Mouse (Mus musculus): Measurements from ENCODE around the gene Opcml. TPM values are rescaled to one million over a fixed set of nuclear protein-coding genes. Genes with fewer than 3 reads are reported as not detected.

The Opcml gene
- polyA plus RNA-seq, 1 experiment from 2014 or later: 1.8 TPM

DNA sequence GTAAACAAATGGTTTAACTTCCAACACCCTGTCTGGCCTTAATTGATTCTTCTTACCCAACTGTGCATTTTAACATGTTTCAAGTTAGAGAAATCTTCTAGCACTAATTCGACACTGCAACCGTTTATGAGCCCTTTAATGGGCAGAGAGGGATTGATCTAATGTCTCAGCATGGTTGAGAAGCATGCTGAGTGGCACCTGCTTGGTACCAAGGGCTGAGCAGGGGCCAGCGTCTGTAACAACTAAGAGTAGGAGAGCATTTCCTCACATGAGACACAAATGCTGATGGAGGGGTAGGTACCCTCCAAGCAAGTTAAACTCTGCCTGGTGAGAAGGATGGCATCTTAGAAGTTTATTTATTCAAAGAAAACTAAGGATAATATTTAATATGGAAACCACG lies 699.3 kb downstream of the Opcml start:
- Histone ChIP-seq H3K9ac (no peak overlapping the region), H3K4me2 (no peak overlapping the region), H3K4me1 (no peaks in the 10 kb centered on the region), H3K27ac (replicated peaks) (no peak overlapping the region), H3K4me3 (no peak overlapping the region), H3K27me3 (replicated peaks) (no peaks in the 10 kb centered on the region), H3K9me3 (no peaks in the 10 kb centered on the region), H3K36me3 (no peaks in the 10 kb centered on the region)
- ATAC-seq (ENCODE audit: extremely low read depth, insufficient number of reproducible peaks, low FRiP score, low TSS enrichment): no peak
- WGBS: 71% methylated on average over 4 of the region's 4 CpGs

DNA sequence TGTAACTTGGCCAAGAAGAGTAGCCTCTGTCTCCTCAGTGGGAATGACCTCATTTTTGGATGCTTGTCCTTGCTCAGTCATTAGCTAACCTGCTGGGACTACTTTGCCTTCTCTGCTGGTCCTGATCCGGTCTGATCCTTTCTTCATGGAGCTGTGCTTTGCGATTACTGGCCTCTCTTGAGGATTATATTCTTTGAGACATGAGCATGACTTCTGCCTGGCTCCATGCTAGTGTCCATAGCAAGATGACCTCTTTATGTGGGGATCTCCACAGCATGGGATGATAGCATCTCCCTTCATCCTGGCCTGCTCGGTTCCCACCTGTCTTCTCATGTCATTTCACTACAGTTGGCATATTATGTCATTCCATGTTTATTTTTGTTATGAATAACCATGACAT lies 699.8 kb downstream of the Opcml start:
- Histone ChIP-seq H3K9me3 (no peaks in the 10 kb centered on the region), H3K27me3 (replicated peaks) (no peaks in the 10 kb centered on the region), H3K4me3 (no peak overlapping the region), H3K9ac (no peak overlapping the region), H3K36me3 (no peaks in the 10 kb centered on the region), H3K4me2 (no peak overlapping the region), H3K4me1 (no peaks in the 10 kb centered on the region), H3K27ac (replicated peaks) (no peak overlapping the region)
- no peak for ATAC-seq (ENCODE audit: extremely low read depth, insufficient number of reproducible peaks, low FRiP score, low TSS enrichment)
- WGBS: 84% methylated on average over 3 of the region's 3 CpGs

DNA sequence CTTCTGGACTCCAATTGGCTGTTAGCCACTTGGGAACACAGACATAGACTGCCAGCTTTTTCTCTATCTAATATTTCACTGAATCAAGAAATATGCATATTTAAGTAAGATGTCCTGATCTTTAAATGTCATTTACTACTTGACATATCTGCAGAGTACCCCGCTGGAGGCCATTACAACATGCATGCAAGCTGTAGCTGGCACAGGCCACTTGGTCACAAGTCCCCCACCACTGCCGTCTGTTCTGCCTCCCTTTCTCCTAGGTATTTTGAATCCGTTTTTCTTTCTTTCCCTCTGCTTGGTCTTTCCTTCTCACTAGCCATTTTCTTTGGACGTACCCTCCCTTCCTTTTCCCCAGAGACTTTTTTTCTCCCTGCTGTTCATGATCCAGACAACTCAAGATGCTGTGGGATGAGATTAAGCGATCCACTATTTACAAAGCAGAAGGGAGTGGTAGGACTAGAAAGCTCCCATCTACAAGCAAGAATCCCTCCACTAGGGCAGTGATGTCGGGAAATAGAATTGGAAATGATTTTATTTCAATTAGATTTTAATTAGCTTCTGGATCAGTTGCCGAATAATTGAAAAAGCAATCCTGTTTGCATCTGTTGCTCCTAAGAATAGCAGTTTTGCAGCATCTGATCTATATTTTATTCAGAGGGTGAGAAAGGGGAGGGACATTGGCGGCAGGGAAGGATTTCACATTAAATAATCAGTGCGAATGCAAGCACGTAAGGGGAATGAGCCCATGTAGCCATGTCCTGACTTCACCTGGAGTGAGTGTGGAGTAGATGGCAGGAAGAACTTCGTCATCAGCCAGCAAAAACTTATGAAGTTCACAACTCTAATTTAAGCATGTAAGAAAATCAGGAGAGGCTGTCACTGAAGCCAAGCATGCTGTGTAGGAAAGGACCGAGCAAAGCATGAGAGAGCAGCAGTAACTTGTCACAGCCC lies 709.5 kb downstream of the Opcml start:
- WGBS: 65% methylated on average over 12 of the region's 12 CpGs
- Histone ChIP-seq H3K4me1 (no peaks in the 10 kb centered on the region), H3K9ac (no peak overlapping the region), H3K27ac (replicated peaks) (no peak overlapping the region), H3K27me3 (replicated peaks) (no peaks in the 10 kb centered on the region), H3K36me3 (no peaks in the 10 kb centered on the region), H3K4me3 (no peak overlapping the region), H3K4me2 (no peak overlapping the region), H3K9me3 (no peaks in the 10 kb centered on the region)
- ATAC-seq (ENCODE audit: extremely low read depth, insufficient number of reproducible peaks, low FRiP score, low TSS enrichment): no peak

DNA sequence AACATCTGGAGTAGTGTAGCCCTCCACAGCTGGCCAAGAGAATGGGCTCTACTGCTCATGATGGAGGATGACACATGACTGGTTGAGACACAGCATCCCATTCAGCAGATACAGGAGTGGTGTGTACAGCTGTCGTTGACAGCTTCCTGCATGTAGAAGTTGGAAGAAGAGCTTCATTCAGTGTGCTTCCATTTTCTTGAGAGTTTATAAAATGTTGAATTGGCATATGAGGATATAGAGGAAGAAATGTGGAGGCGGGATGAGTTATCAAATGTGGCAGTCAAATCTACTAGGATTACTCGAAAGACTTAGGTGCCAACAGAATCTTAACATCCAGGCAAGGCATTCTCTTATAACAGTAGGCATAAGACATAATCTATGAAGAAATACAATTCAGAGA lies 723.3 kb downstream of the Opcml start:
- Histone ChIP-seq H3K4me3 (no peak overlapping the region), H3K27me3 (replicated peaks) (no peaks in the 10 kb centered on the region), H3K4me1 (no peaks in the 10 kb centered on the region), H3K9me3 (no peaks in the 10 kb centered on the region), H3K36me3 (no peaks in the 10 kb centered on the region), H3K4me2 (no peak overlapping the region), H3K27ac (replicated peaks) (no peak overlapping the region), H3K9ac (no peak overlapping the region)
- WGBS: 81% methylated on average over 3 of the region's 3 CpGs
- ATAC-seq (ENCODE audit: extremely low read depth, insufficient number of reproducible peaks, low FRiP score, low TSS enrichment): no peak

DNA sequence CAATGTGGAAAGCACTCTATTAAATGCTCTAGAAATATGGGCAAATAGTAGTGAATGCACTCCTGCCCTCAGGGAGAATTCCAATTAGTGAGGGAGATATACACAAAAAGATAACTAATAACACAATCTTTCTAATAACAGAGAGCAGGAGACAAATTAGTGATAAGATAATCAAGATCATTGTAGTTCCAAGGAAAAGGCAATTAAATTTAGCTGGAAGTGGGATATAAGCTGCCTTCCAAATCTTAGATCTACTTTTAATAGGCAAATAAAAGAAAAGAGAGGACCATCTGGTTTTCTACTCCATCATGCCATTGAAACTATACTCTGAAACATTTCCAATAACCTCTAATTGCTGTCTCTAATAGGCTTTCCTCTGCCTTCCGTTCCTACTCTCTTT lies 742.6 kb downstream of the Opcml start:
- Histone ChIP-seq H3K9me3 (no peaks in the 10 kb centered on the region), H3K27me3 (replicated peaks) (no peaks in the 10 kb centered on the region), H3K4me1 (0 out of 2 replicates have a peak, but pooled peaks cover 9% of the 10 kb centered on the region), H3K9ac (no peak overlapping the region), H3K36me3 (no peaks in the 10 kb centered on the region), H3K4me2 (no peak overlapping the region), H3K4me3 (no peak overlapping the region), H3K27ac (replicated peaks) (no peak overlapping the region)
- 70% methylated on average over 1 of the region's 1 CpGs for WGBS
- no peak for ATAC-seq (ENCODE audit: extremely low read depth, insufficient number of reproducible peaks, low FRiP score, low TSS enrichment)

DNA sequence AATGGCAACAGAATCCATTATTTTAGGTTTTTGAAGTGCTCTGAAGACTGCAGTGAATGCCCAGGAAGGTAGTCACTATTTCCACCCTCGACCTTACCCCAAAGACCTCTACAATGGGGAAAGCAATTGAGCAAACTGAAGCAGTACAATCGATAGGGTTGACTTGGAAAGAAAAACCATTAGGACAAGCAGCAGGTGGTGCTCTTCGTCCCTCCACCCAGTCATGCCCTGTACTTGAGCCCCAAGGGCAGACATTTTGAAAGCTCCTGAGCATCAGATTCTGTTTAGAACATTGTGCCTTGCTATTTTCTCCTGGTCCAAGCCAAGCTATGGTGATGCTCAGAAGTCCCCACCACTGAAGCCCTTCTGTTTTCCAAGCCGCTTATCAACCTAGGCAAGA lies 744.4 kb downstream of the Opcml start:
- Histone ChIP-seq H3K4me3 (no peak overlapping the region), H3K9ac (no peak overlapping the region), H3K36me3 (no peaks in the 10 kb centered on the region), H3K4me1 (0 out of 2 replicates have a peak, but pooled peaks cover 9% of the 10 kb centered on the region), H3K4me2 (no peak overlapping the region), H3K27ac (replicated peaks) (no peak overlapping the region), H3K9me3 (no peaks in the 10 kb centered on the region), H3K27me3 (replicated peaks) (no peaks in the 10 kb centered on the region)
- 70% methylated on average over 4 of the region's 4 CpGs for WGBS
- no peak for ATAC-seq (ENCODE audit: extremely low read depth, insufficient number of reproducible peaks, low FRiP score, low TSS enrichment)

DNA sequence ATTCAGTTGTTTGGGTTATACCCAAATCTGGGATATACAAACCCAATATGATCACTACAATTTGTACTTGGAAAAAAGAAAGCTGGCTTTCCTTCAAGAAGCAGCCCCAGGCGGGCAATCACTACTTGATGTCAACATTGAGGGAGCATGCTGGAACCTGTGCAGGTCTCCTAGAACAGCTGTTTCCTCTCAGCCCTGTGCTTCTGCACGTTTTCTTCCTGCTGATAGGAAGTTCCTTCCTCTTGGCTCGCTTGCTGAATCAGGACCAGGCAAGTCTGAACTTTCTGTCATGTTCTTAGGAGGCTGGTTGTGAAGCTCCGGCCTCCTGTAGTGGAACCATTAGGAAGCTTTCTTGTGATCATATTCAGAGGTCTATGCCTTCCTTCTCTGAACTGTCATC lies 746.1 kb downstream of the Opcml start:
- ATAC-seq (ENCODE audit: extremely low read depth, insufficient number of reproducible peaks, low FRiP score, low TSS enrichment): no peak
- H3K36me3 ChIP-seq: no peaks in the 10 kb centered on the region
- no peaks in the 10 kb centered on the region for H3K9me3 ChIP-seq
- no peak overlapping the region for H3K4me2 ChIP-seq
- no peak overlapping the region for H3K4me3 ChIP-seq
- H3K27ac ChIP-seq (replicated peaks): no peak overlapping the region; the same call in 1 of the 2 replicates
- no peak overlapping the region for H3K9ac ChIP-seq
- WGBS: 46% methylated on average over 4 of the region's 4 CpGs
- H3K27me3 ChIP-seq (replicated peaks): no peaks in the 10 kb centered on the region
- H3K4me1 ChIP-seq: 0 out of 2 replicates have a peak, but pooled peaks cover 9% of the 10 kb centered on the region

DNA sequence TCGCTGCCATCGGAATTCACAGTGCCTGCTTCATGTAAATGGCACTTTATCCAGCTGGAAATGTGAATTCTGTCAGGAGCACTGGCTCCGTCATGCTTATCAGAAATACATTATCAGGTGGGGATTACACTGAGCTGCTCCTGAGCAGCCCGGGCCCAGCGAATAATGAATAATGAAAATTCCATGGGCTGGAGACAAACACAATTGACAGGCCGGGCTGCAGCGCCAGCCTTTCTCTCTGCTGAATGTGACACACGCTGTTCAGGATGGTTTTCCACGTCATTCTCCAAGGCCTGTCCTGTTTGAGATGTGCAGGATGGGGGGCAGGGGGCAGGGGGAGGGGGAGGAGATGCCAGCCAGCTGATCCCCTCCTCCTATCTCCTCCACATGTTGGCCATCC lies 757.6 kb downstream of the Opcml start:
- Histone ChIP-seq H3K4me1 (peaks cover 9% of the 10 kb centered on the region), H3K9me3 (no peaks in the 10 kb centered on the region), H3K4me3 (no peak overlapping the region), H3K9ac (no peak overlapping the region), H3K36me3 (no peaks in the 10 kb centered on the region), H3K27me3 (replicated peaks) (no peaks in the 10 kb centered on the region), H3K4me2 (peak overlapping the region; percentile 50), H3K27ac (replicated peaks) (no peak overlapping the region; the same call in 1 of the 2 replicates)
- ATAC-seq (ENCODE audit: extremely low read depth, insufficient number of reproducible peaks, low FRiP score, low TSS enrichment): no peak
- WGBS: 14% methylated on average over 9 of the region's 9 CpGs

DNA sequence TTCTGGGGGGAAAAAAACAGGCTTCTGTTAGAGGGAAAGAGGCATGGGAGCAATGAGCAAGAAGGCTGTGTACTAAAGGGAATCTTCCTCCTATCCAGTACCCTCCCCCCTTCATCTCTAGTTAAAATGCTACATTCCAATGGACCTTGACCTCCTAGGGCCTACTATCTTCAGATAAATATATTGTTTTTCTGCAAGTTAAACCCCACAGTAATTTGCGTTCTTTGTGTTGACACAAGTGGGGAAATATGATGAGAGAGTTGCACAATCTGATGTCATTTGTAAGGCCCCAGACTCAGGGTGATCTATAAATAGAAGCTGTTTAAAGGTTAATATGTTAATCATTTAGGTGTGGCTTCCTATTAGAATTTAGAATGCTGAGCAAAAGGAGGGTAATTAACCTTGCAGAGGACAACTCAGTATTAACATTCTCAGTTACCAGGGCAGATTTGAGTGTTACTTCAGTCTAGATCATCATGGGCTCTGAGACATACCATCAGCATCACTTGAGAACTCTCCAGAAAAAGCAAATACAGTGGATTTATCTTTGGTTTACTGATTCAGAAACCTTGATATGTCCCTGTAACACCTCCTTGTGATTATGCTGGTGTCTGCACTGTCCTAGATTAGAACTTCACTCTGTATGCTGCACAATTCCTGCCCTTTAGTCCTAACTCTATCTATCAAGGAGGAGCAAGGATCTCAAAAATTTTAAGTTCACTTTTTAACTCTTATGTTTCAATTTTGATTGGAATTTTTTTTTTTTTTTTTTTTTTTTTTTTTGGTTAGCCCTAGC lies 762.0 kb downstream of the Opcml start:
- Histone ChIP-seq H3K4me1 (peaks cover 9% of the 10 kb centered on the region), H3K4me3 (no peak overlapping the region), H3K36me3 (no peaks in the 10 kb centered on the region), H3K4me2 (no peak overlapping the region), H3K9me3 (no peaks in the 10 kb centered on the region), H3K27me3 (replicated peaks) (no peaks in the 10 kb centered on the region), H3K27ac (replicated peaks) (no peak overlapping the region), H3K9ac (no peak overlapping the region)
- ATAC-seq (ENCODE audit: extremely low read depth, insufficient number of reproducible peaks, low FRiP score, low TSS enrichment): no peak
- 49% methylated on average over 1 of the region's 1 CpGs for WGBS

DNA sequence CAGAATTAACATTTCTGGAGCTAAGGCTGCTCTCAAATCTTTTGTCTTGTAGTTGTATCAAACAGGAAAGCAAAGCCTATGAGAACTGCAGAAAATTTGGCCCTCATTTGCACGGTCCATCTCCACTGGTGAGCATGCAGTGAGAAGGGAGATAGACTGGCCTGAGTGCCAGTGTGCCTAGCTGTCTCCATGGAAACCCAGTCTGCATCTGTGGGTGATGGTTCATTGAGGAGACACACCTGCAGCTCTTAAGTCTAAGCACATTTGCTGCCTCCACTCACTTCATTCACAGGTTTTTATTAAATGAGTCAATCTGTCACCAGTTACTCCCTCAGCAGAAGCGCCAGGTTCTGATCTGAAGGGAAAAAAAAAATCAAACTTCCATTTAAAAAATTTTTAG lies 768.1 kb downstream of the Opcml start:
- Histone ChIP-seq H3K9me3 (no peaks in the 10 kb centered on the region), H3K4me3 (no peak overlapping the region), H3K4me1 (peaks cover 7% of the 10 kb centered on the region; the same call in 1 of the 2 replicates), H3K9ac (no peak overlapping the region), H3K4me2 (no peak overlapping the region), H3K27me3 (replicated peaks) (no peaks in the 10 kb centered on the region), H3K36me3 (no peaks in the 10 kb centered on the region), H3K27ac (replicated peaks) (no peak overlapping the region)
- WGBS: 61% methylated on average over 2 of the region's 2 CpGs
- no peak for ATAC-seq (ENCODE audit: extremely low read depth, insufficient number of reproducible peaks, low FRiP score, low TSS enrichment)

DNA sequence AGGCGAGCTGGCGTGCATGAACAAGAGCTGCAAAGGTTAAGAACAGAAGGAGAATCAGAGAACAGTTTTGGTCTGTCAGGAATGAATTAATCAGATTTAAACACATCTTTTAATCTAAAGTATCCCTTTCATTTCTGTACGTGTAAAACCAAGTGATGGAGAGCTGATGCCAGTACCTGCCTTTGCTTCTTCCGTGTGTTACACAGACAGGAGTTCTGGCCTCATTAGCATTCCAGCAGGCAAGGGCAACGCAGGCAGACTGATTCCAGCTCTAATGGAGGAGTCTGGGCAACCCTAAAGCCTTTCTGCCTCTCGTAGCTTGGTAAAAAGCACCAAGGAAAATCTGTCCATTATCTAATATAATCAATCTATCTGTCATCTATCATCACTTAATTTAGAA lies 771.2 kb downstream of the Opcml start:
- ATAC-seq (ENCODE audit: extremely low read depth, insufficient number of reproducible peaks, low FRiP score, low TSS enrichment): no peak
- H3K9ac ChIP-seq: no peak overlapping the region
- H3K9me3 ChIP-seq: no peaks in the 10 kb centered on the region
- no peaks in the 10 kb centered on the region for H3K27me3 ChIP-seq (replicated peaks)
- H3K4me3 ChIP-seq: no peak overlapping the region
- 67% methylated on average over 6 of the region's 6 CpGs for WGBS
- peaks cover 7% of the 10 kb centered on the region; the same call in 1 of the 2 replicates for H3K4me1 ChIP-seq
- H3K4me2 ChIP-seq: no peak overlapping the region
- no peaks in the 10 kb centered on the region for H3K36me3 ChIP-seq
- no peak overlapping the region for H3K27ac ChIP-seq (replicated peaks)

Measured in heart, embryonic 13.5 days (tissue).